Mouse (Mus musculus) limb, embryonic 12.5 days (tissue): Measurements from ENCODE around the gene Arfgap1. TPM values are rescaled to one million over a fixed set of nuclear protein-coding genes. Genes with fewer than 3 reads are reported as not detected.

Experiments used
- ATAC-seq: fragments of 200-750 bp; cut with Nextera tagmentation; 2 replicates; pipeline ENCODE4 v1.8.0; 2017; ENCODE audit warnings: low read depth, moderate TSS enrichment; ENCODE audit not compliant: insufficient number of reproducible peaks, insufficient read depth, low FRiP score, low TSS enrichment
- H3K27ac ChIP-seq: fragments of 300-500 bp; sonication (generic); 2 replicates; pipeline ENCODE4 v1.5.1; 2016; ENCODE audit warnings: mild to moderate bottlenecking, moderate library complexity
- H3K27me3 ChIP-seq: fragments of 300-500 bp; sonication (generic); 2 replicates; pipeline ENCODE4 v1.6.1; 2016; ENCODE audit warnings: mild to moderate bottlenecking, moderate library complexity
- H3K36me3 ChIP-seq: fragments of 300-500 bp; sonication (generic); 2 replicates; pipeline ENCODE4 v1.6.1; 2016; ENCODE audit warnings: mild to moderate bottlenecking, moderate library complexity
- H3K4me1 ChIP-seq: fragments of 300-500 bp; sonication (generic); replicated peaks from 2 replicates; pipeline ENCODE4 v1.6.1; 2016
- H3K4me2 ChIP-seq: fragments of 300-500 bp; sonication (generic); 2 replicates; pipeline ENCODE4 v1.6.1; 2016; ENCODE audit warnings: mild to moderate bottlenecking, moderate library complexity
- H3K4me3 ChIP-seq: fragments of 300-500 bp; sonication (generic); replicated peaks from 2 replicates; pipeline ENCODE4 v1.5.1; 2016; ENCODE audit warnings: mild to moderate bottlenecking
- H3K9ac ChIP-seq: fragments of 300-500 bp; sonication (generic); replicated peaks from 2 replicates; pipeline ENCODE4 v1.6.1; 2016; ENCODE audit warnings: mild to moderate bottlenecking, moderate library complexity
- H3K9me3 ChIP-seq: fragments of 300-500 bp; sonication (generic); 2 replicates; pipeline ENCODE4 v1.6.1; 2016; ENCODE audit warnings: mild to moderate bottlenecking, moderate library complexity
- WGBS: fragments of 180-500 bp; shearing (Covaris S2); methylation state at CpG from one replicate; pipeline ENCODE4 v1.1.7; 2016; 5-methylcytosine and 5-hydroxymethylcytosine counted together
- polyA plus RNA-seq: library from polyadenylated mRNA; unstranded; fragments of >200 nt; fragmentation: Nextera tagmentation; extraction: Ambion mirVana; gene quantifications from 2 replicates; pipeline ENCODE4 v1.2.1, GENCODE M21; 2016

The Arfgap1 gene
- polyA plus RNA-seq, 1 experiment from 2014 or later: 113 TPM

DNA sequence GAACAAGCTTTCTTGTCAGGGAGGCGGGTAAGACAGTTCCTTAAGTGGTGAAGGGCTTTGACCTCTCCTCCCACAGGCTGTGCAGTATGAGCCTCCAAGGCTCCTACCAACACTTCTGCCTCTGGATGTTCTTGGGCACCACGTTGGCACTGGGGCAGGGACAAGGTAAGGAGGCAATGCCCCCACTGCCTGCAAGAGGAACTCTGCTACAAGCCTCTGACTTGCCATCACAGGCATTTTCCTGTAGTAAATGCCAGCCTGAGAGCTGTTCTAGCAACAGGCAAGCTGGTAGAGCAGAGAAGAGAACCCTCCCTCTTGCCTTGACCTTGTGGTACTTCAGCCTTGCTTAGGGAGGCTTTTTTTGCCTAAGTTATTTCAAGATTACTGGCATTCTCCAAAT is 19.4 kb downstream of the Arfgap1 start, which contains the start of gene Col20a1:
Gene Col20a1 (plus strand): TSS at position 87 of the 400 bp plus-strand sequence.
- no peak for ATAC-seq
- Histone ChIP-seq H3K36me3 (peaks cover 26% of the 10 kb centered on the region), H3K4me1 (no peaks in the 10 kb centered on the region), H3K27ac (peak within 1 kb of the TSS; percentile 42; the same call in 1 of the 2 replicates), H3K4me3 (no peak within 1 kb of the TSS), H3K4me2 (no peak within 1 kb of the TSS), H3K9ac (no peak within 1 kb of the TSS), H3K27me3 (no peaks in the 10 kb centered on the region), H3K9me3 (no peaks in the 10 kb centered on the region)
- WGBS: 61% methylated on average over 2 of the region's 2 CpGs

DNA sequence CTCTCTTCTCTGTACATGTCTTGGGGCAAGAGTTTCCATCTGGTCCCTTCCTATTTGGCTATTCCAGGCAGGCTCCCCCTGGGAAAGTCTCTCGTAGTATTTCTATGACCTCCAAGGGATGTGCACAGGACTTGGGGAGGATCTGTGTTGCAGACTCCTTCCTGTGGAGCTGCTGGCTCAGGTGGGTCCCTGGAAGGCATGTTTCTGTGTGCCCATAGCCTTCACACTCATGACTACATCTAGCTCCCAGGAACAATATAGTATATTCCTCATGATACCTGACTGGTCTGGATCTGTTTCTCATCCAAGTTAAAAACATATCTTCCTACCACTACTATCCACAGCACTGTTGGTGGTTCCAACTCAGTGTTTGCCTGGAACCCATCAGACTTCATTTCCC is 20.0 kb downstream of the Arfgap1 start:
- Histone ChIP-seq H3K4me2 (no peak overlapping the region), H3K27me3 (no peaks in the 10 kb centered on the region), H3K4me1 (no peaks in the 10 kb centered on the region), H3K9ac (no peak overlapping the region), H3K4me3 (no peak overlapping the region), H3K27ac (peak overlapping the region; percentile 42; the same call in 1 of the 2 replicates), H3K36me3 (peaks cover 21% of the 10 kb centered on the region), H3K9me3 (no peaks in the 10 kb centered on the region)
- WGBS: 83% methylated on average over 1 of the region's 1 CpGs
- no peak for ATAC-seq

DNA sequence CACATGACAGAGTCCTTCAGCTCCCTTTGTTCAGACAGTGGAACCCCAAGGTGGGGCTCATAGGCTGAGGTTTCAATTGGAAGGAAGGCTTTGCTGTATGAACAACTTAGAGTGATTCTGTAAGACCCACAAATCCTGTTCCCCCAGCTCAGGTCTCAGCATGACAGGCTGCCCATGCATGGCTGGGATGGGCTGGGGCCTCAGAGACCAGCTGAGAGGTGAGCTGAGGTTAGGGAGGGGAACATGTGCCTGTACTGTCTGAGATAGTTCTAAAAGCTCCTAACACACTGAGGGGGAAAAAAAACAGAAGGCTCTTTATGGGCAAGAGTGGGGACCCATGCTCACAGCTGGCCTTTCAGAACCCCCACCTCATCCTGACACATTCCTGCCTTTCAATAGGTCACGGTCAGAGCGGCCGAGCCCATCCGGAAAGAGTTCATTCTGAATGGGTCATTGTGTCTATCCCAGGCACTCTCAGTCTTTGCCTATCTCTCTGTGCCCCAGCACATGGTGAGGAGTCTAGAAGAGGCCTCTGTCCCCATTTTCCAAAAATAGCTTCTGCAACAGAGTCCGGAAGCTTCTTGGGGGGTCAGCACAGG is 20.5 kb downstream of the Arfgap1 start:
- peak; percentile 15; the same call in 1 of the 2 replicates for ATAC-seq
- Histone ChIP-seq H3K27me3 (no peaks in the 10 kb centered on the region), H3K27ac (peak overlapping the region; percentile 42; the same call in 1 of the 2 replicates), H3K9me3 (no peaks in the 10 kb centered on the region), H3K4me2 (no peak overlapping the region), H3K4me1 (no peaks in the 10 kb centered on the region), H3K36me3 (peaks cover 15% of the 10 kb centered on the region), H3K4me3 (no peak overlapping the region), H3K9ac (no peak overlapping the region)
- WGBS: 70% methylated on average over 5 of the region's 5 CpGs

DNA sequence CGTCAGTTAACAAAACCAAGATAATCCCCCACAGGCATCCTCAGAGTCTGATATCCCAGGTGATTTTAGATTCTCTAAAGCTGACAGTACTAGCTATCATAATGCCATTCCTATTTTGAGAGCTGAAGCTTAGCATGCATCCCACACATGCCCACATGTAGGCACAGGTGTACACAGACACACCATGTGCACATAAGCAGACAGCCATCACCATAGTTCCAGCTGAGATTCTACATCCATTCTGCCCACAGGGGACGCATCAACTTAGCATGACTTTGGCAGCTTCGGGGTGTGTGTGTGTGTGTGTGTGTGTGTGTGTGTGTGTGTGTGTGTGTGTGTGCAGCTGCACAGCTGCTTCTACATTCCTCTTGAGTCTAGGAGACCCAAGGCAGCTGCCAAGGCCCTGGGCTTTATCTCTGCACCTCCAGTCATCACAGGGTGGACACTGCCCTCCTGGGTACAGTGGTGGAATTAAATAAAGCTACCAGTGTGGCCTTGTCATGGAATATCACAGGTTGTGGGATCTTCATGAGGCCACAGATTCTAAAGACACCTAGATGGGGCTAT is 21.4 kb downstream of the Arfgap1 start:
- Histone ChIP-seq H3K4me3 (no peak overlapping the region), H3K27me3 (no peaks in the 10 kb centered on the region), H3K27ac (no peak overlapping the region), H3K4me1 (no peaks in the 10 kb centered on the region), H3K9me3 (no peaks in the 10 kb centered on the region), H3K4me2 (no peak overlapping the region), H3K9ac (no peak overlapping the region), H3K36me3 (peaks cover 6% of the 10 kb centered on the region; the same call in 1 of the 2 replicates)
- WGBS: 82% methylated on average over 3 of the region's 3 CpGs
- no peak for ATAC-seq

DNA sequence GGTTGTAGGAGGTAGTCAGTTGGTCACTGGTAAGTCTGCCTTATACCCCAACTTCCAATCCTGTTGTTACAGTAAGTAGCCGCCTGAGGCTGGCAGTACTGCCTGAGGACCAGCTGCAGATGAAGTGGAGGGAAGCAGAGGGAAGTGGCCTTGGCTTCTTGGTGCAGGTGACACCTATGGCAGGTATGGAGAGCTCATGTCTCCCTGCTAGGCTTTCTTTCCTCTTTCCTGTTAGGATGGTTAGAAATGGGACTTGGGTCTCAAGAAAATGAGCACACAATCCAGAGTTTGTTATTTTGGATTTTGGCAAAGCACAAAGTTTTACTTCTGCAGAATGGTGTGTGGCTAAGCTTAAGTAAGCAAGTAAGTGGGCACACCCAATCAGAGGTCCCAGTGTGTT is 21.9 kb downstream of the Arfgap1 start:
- no peak for ATAC-seq
- no peak overlapping the region for H3K4me2 ChIP-seq
- H3K27me3 ChIP-seq: no peaks in the 10 kb centered on the region
- H3K4me3 ChIP-seq: no peak overlapping the region
- no peak overlapping the region for H3K9ac ChIP-seq
- peaks cover 2% of the 10 kb centered on the region; the same call in 1 of the 2 replicates for H3K36me3 ChIP-seq
- H3K27ac ChIP-seq: no peak overlapping the region
- H3K9me3 ChIP-seq: no peaks in the 10 kb centered on the region
- 79% methylated on average over 1 of the region's 1 CpGs for WGBS
- no peaks in the 10 kb centered on the region for H3K4me1 ChIP-seq

DNA sequence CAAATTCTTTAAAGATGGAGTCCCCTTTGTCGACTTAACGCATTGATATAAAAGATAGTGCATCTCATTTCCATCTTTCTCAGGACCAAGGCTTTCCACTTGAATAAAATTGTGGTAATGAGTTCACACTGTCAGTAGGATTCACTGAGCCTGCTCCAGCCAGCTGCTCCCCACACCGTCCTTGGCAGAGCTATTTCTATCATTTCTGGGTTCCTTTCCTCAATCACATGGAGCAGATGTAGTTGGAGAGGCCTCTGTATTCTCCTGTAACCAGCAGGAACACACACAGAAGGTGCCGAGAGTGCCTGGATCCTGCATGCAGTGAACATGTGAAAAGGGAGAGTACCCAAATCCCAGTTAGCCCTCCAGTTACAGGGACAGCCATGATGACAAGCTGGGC is 23.3 kb downstream of the Arfgap1 start:
- Histone ChIP-seq H3K4me3 (no peak overlapping the region), H3K4me1 (no peaks in the 10 kb centered on the region), H3K9ac (no peak overlapping the region), H3K4me2 (no peak overlapping the region), H3K27ac (no peak overlapping the region), H3K36me3 (no peaks in the 10 kb centered on the region), H3K27me3 (no peaks in the 10 kb centered on the region), H3K9me3 (no peaks in the 10 kb centered on the region)
- ATAC-seq: no peak
- WGBS: 76% methylated on average over 4 of the region's 4 CpGs

DNA sequence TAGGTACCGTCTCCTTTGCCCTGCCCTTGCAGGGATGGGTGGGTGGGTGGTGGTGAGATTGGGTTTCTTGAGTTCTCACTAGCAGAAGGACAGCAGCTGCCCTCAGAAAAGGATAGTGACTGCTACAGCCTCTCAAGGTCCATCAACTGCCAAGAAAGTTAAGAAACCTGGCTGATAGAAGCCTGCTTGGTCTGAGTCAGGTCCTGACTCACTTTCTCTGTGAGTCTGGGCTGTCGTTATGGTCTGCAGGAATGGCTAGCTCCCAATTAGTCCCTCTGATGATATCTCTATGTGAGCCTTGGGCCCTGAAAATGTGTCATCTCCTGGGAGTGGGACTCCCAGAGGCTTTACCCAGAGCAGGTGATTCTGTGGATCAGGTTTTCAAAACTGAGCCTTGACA is 27.3 kb downstream of the Arfgap1 start:
- no peaks in the 10 kb centered on the region for H3K36me3 ChIP-seq
- H3K27me3 ChIP-seq: no peaks in the 10 kb centered on the region
- no peak overlapping the region for H3K27ac ChIP-seq
- no peak overlapping the region for H3K4me2 ChIP-seq
- no peaks in the 10 kb centered on the region for H3K9me3 ChIP-seq
- no peaks in the 10 kb centered on the region for H3K4me1 ChIP-seq
- no peak overlapping the region for H3K9ac ChIP-seq
- WGBS: 86% methylated on average over 2 of the region's 2 CpGs
- no peak overlapping the region for H3K4me3 ChIP-seq
- ATAC-seq: no peak

DNA sequence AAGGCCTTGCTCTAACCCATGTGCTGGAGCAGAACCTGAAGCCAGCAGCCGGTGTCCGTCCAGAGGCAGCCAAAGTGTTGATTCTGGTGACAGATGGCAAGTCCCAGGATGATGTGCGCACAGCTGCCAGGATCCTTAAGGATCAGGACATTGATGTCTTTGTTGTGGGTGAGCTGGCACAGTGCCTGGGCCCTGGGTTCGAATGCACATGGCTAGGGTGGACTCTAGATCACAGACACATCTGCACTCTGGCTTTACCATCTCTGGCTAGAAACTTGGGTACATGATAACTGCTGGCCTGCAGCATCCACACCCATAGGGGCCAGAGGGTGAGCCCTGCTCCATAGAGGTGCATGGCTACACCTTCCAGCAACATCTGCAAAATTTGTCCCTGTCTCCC is 28.4 kb downstream of the Arfgap1 start:
- Histone ChIP-seq H3K9ac (no peak overlapping the region), H3K36me3 (no peaks in the 10 kb centered on the region), H3K27me3 (no peaks in the 10 kb centered on the region), H3K4me2 (no peak overlapping the region), H3K4me3 (no peak overlapping the region), H3K4me1 (no peaks in the 10 kb centered on the region), H3K27ac (no peak overlapping the region), H3K9me3 (no peaks in the 10 kb centered on the region)
- WGBS: 84% methylated on average over 4 of the region's 4 CpGs
- no peak for ATAC-seq

DNA sequence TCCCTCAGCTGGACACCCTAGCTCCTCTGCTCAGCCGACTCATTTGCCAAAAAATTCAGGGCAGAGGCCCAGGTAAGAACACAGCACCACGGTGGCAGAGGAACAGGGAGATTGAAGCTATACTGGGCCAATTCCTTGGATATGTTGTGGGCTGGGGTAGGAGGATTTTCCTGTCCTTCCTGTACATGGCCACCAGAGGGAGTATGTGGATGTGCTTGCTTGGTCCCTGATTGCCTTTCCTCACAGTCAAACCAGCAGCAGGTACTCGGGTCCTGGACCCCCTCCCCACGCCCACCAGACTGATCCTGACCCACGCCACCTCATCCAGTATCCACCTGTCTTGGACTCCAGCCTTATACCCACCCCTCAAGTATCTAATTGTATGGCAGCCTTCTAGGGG is 29.4 kb downstream of the Arfgap1 start:
- Histone ChIP-seq H3K36me3 (no peaks in the 10 kb centered on the region), H3K4me3 (no peak overlapping the region), H3K4me2 (no peak overlapping the region), H3K27ac (no peak overlapping the region), H3K9ac (no peak overlapping the region), H3K9me3 (no peaks in the 10 kb centered on the region), H3K4me1 (no peaks in the 10 kb centered on the region), H3K27me3 (no peaks in the 10 kb centered on the region)
- no peak for ATAC-seq
- 15% methylated on average over 5 of the region's 5 CpGs for WGBS

DNA sequence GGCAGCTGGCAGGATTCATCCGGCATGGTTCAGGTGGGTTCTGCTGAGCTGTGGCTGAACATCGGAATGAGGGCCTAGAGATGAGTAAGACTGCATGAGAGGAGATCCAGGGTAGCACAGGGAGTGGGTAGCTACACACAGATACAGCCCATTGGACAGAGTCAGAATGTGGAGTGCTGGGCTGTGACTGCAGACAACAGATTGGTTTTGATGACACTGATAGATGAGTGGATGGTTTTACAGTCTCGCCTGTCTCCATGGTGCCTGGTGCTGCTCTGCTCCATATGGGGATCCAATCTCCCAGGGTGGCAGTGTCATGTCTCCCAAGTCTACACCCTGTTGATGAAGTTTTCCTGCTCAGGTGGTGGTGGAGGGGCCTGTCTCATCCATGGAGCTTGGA is 29.9 kb downstream of the Arfgap1 start:
- Histone ChIP-seq H3K9me3 (no peaks in the 10 kb centered on the region), H3K36me3 (no peaks in the 10 kb centered on the region), H3K4me3 (no peak overlapping the region), H3K4me1 (no peaks in the 10 kb centered on the region), H3K4me2 (no peak overlapping the region), H3K27me3 (no peaks in the 10 kb centered on the region), H3K9ac (no peak overlapping the region), H3K27ac (no peak overlapping the region)
- WGBS: 65% methylated on average over 3 of the region's 3 CpGs
- ATAC-seq: no peak

DNA sequence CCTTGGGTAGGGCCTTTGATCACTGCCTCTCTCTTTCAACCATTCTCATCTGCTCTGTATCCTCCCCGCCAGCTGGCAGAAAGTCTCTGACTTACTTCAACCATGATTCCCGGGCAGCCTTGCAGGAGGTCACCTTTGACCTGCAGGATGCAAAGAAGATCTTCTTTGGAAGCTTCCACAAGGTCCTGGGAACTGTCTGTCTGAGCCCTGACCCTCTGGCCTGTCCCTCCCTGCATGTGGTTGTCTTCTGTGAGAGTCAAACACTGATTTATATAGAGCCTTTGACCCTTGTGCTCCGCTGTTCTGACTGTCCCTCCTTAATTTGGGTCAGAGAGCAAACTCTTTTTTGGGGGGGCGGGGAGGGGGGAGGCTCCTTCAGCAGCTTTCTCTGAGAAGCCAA is 40.0 kb downstream of the Arfgap1 start:
- no peak overlapping the region for H3K9ac ChIP-seq
- H3K9me3 ChIP-seq: no peaks in the 10 kb centered on the region
- no peak for ATAC-seq
- H3K36me3 ChIP-seq: no peaks in the 10 kb centered on the region
- H3K4me2 ChIP-seq: no peak overlapping the region
- no peaks in the 10 kb centered on the region for H3K27me3 ChIP-seq
- no peak overlapping the region for H3K27ac ChIP-seq
- WGBS: 39% methylated on average over 4 of the region's 4 CpGs
- H3K4me3 ChIP-seq: no peak overlapping the region
- H3K4me1 ChIP-seq: no peaks in the 10 kb centered on the region

DNA sequence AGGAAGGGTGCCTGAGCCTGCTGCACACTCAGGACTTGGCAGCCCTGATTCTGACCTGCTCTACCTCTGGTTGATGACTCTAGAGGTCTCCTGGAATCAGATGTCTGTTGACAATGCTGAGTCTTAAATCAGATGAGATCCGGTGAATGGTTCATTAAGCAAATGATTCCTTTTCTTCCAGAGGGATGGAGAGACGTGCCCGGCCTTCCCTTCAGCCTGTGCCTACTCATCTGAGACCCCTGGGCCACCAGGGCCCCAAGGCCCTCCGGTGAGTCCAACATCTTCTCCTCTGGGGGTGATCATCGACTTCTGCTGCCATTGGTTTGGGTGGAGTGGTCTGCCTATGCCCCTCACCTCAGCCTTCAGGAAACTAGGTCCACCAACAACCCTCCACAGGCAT is 41.3 kb downstream of the Arfgap1 start:
- H3K27ac ChIP-seq: no peak overlapping the region
- H3K9me3 ChIP-seq: no peaks in the 10 kb centered on the region
- H3K4me2 ChIP-seq: no peak overlapping the region
- H3K4me3 ChIP-seq: no peak overlapping the region
- 94% methylated on average over 5 of the region's 5 CpGs for WGBS
- no peaks in the 10 kb centered on the region for H3K27me3 ChIP-seq
- H3K4me1 ChIP-seq: no peaks in the 10 kb centered on the region
- no peak overlapping the region for H3K9ac ChIP-seq
- no peak for ATAC-seq
- no peaks in the 10 kb centered on the region for H3K36me3 ChIP-seq
